Mouse (Mus musculus) adrenal gland, adult 2 months (tissue): ENCODE results near the gene Cetn3. TPM values are rescaled to one million over a fixed set of nuclear protein-coding genes. Genes with fewer than 3 reads are reported as not detected.

Source experiments
- DNase-seq: peaks from one replicate; pipeline ENCODE4 v3.0.0; 2021
- polyA plus RNA-seq: library from polyadenylated mRNA; depleted of rRNA; stranded (reverse); fragments of >200 nt; gene quantifications from 2 replicates; pipeline ENCODE4 v1.2.3, GENCODE M21; 2012; rRNA removed
- total RNA-seq, 2 experiments: library from RNA; stranded (reverse); gene quantifications; 2 replicates each; pipeline ENCODE4 v1.2.3; 2021

The Cetn3 gene
- total and polyA plus RNA-seq, 3 experiments: 0.48 to 135 (median 116) TPM

DNA sequence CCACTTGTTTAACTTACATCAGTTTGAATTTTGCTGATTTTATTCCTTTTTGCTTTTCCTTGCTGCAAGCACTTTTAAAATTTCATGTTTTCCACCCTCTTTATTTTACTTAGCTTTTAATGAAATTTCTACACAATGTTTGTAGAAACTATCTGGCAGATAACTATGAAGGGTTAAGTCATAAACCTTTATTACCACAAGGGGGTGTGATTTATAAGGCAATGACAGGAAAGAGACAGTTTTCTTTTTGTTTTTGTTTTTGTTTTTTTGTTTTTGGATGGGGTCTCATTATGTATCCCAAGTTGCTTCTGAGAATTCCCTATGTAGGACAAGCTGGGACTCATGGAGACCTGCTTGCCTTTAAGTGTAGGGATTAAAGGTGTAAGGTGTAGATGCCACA, 39.9 kb downstream of the Cetn3 start:
- no peak for DNase-seq

DNA sequence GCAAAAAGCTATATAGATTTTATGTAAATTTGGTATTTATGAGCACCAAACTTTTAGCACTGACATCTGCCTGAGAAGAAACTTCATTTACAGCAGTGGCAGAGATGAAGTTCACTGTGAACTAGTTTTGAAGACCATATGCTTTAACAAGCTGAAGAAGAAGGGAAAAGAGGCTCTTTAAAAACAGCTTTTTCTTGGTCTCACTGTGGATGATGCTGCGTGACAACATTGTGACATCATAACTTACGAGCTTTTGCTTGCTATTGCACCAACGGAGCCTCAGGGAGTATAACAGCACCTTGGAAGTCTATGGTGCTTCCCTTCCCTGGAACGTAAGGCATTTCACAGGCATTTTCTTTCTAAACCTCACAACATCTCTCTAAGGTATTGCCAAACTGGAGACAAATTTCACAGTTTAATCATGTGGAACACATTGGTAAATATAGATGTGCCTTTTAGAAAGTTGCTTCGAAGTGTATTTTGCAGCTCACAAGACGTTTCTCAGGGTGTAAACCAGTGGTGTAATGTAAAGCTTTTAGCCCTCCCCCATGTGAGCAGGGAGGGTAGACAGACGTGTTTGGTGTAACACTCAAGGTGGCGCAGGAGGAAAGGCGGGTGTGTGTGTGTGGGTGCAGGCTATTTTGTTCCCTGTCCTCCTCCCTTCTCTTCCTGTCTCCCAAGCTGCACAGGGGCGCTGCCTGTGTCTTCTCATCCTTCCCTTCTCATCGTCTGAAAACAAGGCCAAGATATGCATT, 41.9 kb downstream of the Cetn3 start:
- no peak for DNase-seq

DNA sequence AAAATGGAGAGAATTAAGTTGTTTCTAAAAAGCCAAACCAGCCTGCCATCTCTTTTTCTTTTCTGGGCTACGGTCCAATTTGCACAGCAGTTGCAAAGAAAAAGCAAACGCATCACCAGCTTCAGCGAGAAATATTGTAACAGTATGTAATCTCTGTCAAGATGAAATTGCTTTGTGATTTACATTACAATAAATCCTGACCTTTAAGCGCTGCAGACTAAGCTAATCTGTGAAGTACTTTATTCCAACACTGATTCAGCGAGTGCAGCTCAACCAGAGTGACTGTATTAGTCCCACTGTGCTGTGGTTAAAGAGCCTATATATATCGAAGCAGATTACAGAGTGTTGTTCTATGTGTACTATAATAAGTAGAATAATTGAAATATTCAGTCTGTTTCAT, 45.6 kb downstream of the Cetn3 start:
- DNase-seq: no peak

DNA sequence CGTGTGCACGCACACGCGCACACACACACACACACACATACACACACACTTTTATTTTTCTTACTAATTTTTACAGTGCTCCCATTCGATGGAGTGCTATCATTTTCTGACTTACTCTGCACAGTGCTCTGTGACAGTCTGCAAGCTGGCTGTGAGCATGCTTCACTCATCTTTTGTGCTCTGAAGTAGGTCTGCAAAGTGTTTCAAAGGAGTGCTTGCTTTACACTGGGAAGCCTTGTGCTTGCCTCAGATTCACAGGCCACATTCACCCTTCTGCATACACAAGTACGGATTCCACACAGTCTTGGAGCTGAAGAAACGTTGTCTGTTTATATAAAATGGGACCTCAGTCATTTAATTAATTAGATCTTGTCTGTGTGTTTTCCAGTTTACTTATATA, 49.0 kb downstream of the Cetn3 start:
- no peak for DNase-seq

DNA sequence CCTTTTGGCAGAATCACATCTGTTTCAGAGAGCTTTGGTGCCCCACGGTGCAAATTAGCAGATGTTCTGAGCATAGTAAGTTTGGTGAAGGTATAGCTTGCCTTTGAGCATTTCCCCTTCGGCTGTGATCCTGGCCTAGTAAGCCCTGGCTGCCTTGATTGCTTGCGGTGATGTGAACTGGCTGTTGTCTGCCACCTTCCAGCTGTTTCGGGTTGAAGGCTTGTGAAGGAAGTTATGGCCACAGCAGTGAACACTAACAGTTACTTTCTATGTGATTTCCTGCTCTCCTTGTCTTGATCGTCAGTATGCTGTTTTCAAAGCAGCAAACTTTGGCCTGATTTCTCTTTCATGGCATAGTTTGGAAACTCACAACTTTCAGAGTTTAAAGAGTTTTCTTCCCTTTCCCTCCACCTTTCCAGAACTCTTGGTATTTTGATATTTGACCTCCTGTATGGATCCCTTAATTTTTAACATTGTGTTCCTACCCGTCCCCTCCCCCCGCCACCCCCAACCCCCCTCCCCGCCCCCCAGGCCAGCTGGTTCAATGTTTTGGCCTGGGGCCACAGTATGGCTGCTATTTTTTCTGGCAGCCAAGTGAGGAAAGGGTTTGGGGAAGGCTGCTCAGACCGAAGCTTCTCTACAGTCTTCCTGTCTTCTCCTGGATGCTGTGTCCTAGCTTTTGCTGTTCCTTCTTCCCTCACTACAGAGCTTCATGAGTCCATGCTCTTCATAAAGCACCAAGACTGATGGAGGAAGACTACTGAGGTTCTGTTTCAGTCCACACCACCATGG, 53.7 kb downstream of the Cetn3 start:
- no peak for DNase-seq

DNA sequence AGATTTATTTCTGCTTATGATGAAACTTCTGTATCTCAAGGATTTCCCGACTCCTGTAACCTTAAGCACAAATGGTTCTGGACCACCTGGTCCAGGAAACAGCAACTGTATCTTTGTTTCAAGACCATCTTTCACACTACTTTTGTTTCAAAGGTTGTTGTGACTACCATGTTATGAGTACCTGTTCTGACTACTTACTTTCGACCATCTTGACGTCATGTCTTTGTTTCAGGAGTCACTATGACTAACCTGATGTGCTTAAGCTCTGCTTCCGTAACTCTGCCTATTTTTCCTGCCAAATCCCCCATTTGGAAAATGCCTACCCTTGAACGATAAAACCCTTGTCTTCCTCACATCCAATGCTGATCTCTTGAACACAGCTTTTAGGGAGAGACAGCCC, 55.1 kb downstream of the Cetn3 start:
- DNase-seq: no peak

DNA sequence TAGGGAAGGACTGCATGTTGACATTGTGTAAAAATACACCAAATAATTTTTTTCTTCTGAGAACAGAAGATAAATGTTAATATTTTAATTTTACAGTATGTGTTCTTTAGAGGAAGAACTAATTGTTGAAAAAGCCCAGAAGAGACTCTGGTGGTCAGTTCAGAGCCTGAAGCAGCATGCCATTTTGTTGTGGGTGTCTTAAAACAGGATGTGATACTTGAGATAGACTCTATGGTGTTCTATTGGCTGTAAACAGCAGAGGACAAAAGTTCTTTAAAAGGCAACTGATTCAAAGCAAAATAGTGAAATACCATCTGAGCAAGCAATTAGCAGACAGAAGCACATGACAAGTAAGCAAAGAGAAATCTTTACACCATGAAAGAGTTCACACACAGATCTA, 56.1 kb downstream of the Cetn3 start:
- no peak for DNase-seq

DNA sequence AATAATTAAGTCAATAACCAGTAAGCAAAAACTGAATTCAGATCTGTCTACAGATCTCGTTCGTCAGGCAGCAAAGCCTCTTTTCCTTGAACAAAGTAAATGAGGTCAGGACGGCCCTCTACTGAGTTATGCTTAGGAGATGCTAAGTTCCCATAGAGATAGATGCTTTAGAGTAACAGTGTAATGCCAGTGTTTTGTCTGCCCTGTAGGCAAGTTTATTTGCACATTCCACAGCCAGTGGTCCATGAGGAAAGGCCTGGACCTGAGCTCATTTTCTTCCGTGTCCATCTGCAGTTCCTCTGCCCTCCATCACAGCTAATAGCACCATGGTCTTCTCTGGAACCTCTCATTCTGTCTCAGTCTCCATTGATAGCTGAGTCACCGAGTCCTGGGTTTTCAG, 57.4 kb downstream of the Cetn3 start:
- DNase-seq: no peak

DNA sequence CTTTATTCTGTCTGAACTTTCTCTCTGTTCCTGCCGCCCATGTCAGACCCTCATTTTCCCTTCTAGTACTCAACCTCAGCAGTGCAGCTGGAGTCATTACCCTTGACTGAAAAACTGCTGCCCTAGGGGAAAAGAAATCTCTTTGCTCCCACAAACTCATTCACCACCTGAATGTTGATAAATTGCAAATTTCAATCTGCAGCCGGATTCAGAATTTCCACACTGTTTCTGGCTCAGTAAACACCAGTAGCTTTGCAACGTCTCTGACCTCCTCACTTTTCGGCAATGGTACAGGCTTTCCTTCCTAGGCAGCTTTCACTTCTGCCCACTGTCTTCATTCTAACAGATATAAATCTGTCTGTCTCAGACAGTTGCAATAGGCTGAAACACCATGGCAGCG, 57.8 kb downstream of the Cetn3 start:
- no peak for DNase-seq

DNA sequence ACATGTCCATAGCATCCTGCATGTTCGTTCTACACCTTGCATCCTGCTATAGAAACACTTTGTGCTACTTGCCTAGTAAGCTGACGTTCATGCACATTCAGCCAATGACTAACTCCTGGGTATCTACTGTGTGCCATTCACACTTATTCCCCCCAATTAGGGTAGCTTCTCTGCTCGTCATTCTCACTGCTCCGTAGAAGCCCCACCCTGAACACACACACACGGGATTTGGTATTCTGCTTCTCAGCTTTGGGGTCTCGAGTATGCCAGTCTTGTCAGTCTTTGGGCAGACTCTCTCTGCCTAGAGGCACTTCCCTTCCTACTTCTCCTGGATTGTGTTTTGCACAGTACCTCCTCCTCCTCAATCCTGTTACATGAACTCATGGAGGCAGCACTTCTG, 59.4 kb downstream of the Cetn3 start:
- DNase-seq: no peak

Other genes starting within 250 kb of the Cetn3 start
- 1 to 10 TPM; 1.2 to 2.0 TPM for gene Adgrv1, start 149.9 kb upstream of the Cetn3 start, total RNA-seq
- gene Adgrv1, start 149.9 kb upstream of the Cetn3 start, polyA plus RNA-seq: 0.58 and 0.79 TPM in 2 replicates
- gene Lysmd3, start 125.4 kb upstream of the Cetn3 start, total RNA-seq: 10 to 100 TPM; 21.3 to 23.4 TPM
- 1.7 and 2.5 TPM in 2 replicates for gene Lysmd3, start 125.4 kb upstream of the Cetn3 start, polyA plus RNA-seq
- gene Polr3g, start 72.1 kb upstream of the Cetn3 start, total RNA-seq: 1 to 10 TPM; 4.5 to 6.6 TPM
- 1.4 TPM in 2 replicates for gene Polr3g, start 72.1 kb upstream of the Cetn3 start, polyA plus RNA-seq
- 10 to 100 TPM; 10.6 to 12.4 TPM for gene Mblac2, start 71.7 kb upstream of the Cetn3 start, total RNA-seq
- 5.6 and 5.7 TPM in 2 replicates for gene Mblac2, start 71.7 kb upstream of the Cetn3 start, polyA plus RNA-seq